Mouse (Mus musculus) C2C12 (cell line): ENCODE measurements around the gene Gm44805.

Source experiments
- CTCF ChIP-seq: IDR thresholded peaks from one replicate; pipeline ENCODE4 v1.5.1; 2011; ENCODE audit not compliant: control insufficient read depth, insufficient read depth, insufficient read length
- MYOD1 ChIP-seq: IDR thresholded peaks from one replicate; pipeline ENCODE4 v1.6.1; 2011; ENCODE audit warnings: low read depth; ENCODE audit not compliant: control insufficient read depth, insufficient read length
- USF1 ChIP-seq: IDR thresholded peaks from one replicate; pipeline ENCODE4 v1.6.1; 2011; ENCODE audit warnings: low read depth, mild to moderate bottlenecking, control low read depth, moderate library complexity

GRCm38 (mm10) chr7:19695213-19695594 is 14.0 kb upstream of the Gm44805 start:
- TF ChIP-seq CTCF (no peak), MYOD1 (no peak), USF1 (no peak)
